Mouse (Mus musculus) layer of hippocampus, adult 6 months (tissue): ENCODE results near the gene Mmp17. TPM values are rescaled to one million over a fixed set of nuclear protein-coding genes. Genes with fewer than 3 reads are reported as not detected.

Experiments used
- long read RNA-seq, 2 experiments: library from polyadenylated mRNA; unstranded; transcript quantifications; one replicate each; pipeline ENCODE4 v2.0.0; 2019 to 2020
- polyA plus RNA-seq: library from polyadenylated mRNA; unstranded; fragments of <200 nt; fragmentation: Nextera tagmentation; gene quantifications from 2 replicates; pipeline ENCODE4 v1.2.3, GENCODE M21; 2021

Mmp17 gene
- polyA plus RNA-seq: 8.6 and 9.6 TPM in 2 replicates
- long read RNA-seq, experiment 1, full-length matches to known transcripts: 1 of 38 reads
- long read RNA-seq, experiment 1, partial matches to known transcripts: 30 of 38 reads
- long read RNA-seq, experiment 1, other reads (novel, unspliced or antisense): 7 of 38 reads
- long read RNA-seq, experiment 2, full-length matches to known transcripts: 15 of 95 reads
- long read RNA-seq, experiment 2, partial matches to known transcripts: 69 of 95 reads
- long read RNA-seq, experiment 2, other reads (novel, unspliced or antisense): 11 of 95 reads

GRCm38 (mm10) chr5:129583761-129584582, at the start of gene Mmp17:
Gene Mmp17 (plus strand): TSS chr5:129584169.

Other genes starting within 250 kb of the Mmp17 start
- gene Sfswap, start 82.9 kb upstream of the Mmp17 start, polyA plus RNA-seq: 11.9 and 13.4 TPM in 2 replicates
- gene Zfp11, start 85.9 kb downstream of the Mmp17 start, polyA plus RNA-seq: 2.9 and 3.4 TPM in 2 replicates
- not detected in 2 replicates for gene Sept14, start 124.3 kb downstream of the Mmp17 start, polyA plus RNA-seq
- gene Mrps17, start 131.3 kb downstream of the Mmp17 start, polyA plus RNA-seq: 221 and 233 TPM in 2 replicates
- 153 and 202 TPM in 2 replicates for gene Nipsnap2, start 140.9 kb downstream of the Mmp17 start, polyA plus RNA-seq
- gene Psph, start 203.3 kb downstream of the Mmp17 start, polyA plus RNA-seq: 49.6 and 53.3 TPM in 2 replicates